Mouse (Mus musculus) c-Kit-positive CD71-positive TER-119-positive erythroid progenitor cells, embryonic 14.5 days (primary cell): ENCODE data around the gene Cped1.
"Not testable (repeated sequence)": the region's sequence is repeated elsewhere in the genome, so short reads cannot be mapped to it uniquely, and the experiment has no call there.

Experiments used
- DNase-seq: peaks from one replicate; pipeline ENCODE4 v3.0.0-alpha.2; 2013; ENCODE audit warnings: low spot score

Gene Cped1

DNA sequence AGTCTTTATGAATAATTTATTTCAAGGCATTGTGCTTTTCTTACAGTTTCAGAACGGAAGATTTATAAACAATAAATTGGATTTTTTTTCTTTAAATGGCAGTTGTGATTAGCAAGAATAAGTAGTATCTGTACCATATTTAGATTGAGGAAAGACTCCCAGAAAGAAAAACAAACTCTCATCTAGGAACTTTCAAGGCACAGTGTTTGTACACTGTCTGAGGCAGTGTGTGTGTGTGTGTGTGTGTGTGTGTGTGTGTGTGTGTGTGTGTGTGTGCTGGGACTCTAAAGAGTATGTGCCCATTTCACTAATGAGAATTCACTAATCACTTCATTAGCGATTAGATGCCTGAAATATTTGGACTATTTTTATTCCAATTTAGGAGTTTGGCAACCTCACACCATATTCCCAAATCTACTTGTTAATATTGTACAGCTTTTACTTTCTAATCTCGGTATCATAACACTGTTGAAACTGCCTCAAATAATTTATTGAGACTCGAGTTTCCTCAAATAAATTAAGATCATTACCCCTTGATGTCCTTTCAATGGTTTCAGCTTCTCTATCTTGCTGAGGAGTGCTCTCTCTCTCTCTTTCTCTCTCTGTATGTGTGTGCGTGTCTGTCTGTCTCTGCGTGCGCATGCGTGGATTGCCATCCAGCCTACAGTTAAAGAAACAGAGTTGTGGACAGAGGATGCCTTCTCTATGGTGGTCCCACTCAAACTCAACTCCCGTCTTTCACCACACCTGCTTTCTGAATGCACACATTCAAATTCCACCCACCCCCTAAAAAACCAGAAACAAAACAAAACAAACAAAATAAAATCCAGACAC is 41.3 kb downstream of the Cped1 start:
- DNase-seq = no peak

DNA sequence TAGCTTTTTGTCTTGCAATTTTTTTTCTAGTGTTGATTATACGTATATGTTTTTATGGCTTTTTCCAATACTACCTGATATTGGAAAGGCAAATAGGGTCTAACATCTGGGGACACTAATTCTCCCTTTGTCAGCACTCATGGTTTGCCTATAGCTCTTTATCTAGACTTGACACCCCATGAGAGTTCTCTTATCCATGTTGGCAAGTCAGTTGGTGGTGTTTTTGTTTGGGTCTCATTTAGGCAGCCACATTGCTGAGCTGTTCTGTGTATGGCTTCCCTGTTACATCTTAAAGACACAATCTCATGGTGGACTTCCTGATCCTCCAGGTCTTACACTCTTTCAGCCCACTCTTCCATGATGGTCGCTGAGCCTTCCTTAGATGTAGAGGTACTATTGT is 42.1 kb downstream of the Cped1 start:
- no peak for DNase-seq

DNA sequence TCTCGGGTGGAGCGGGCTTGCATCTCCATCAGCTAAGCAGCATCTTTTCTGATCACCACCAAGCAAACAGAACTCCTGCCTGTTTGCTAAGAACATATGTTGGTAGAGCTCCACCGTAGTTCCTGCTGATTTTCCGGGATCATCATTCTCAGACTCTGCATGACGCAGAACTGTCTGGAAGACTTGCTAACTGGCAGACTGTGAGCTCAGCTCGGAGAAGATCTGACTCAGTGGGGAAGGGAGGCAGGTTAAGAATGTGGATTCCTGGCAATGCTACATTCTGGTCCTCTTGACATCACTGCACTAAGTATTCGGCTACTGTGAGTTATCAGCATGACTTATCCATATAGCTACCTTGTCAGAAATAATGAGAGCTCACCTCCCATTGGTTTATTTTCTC is 44.7 kb downstream of the Cped1 start:
- DNase-seq = no peak

DNA sequence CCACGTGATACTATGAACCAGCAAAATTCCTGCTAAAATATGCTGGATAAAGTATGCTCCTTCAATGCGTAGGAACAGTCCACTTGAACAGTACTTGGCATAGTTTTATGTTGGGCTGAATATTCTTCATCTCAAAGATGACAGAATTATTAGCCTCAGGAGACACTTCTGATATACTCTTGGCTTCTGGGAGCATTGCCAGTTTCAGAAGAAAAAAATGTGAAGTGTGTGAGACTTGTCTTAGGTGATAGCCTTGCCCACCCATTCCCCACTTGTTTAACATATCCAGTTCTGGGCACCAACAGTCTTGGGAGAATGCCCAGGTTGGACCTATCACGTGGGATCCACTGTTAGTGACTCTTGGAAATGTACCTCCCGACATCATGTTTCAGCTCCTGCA is 47.5 kb downstream of the Cped1 start:
- no peak for DNase-seq

DNA sequence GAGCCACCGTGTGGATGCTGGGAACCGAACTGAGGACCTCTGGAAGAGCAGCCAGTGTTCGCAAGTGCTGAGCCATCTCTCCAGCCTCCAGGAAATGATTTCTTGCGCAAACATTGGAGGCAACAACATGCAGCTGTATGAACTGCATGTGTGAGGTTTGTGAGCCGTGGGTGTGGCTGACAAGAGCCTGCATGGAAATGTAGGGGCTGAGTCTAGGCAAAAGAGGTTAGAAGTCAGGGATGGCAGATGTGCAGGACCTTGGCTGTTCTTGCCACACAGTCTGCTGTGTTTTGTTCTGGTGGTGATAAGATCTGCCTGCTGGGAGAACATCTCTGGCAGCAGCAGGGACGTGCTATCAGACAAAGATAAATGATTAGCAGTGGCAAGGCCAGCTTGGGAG is 49.7 kb downstream of the Cped1 start:
- no peak for DNase-seq

DNA sequence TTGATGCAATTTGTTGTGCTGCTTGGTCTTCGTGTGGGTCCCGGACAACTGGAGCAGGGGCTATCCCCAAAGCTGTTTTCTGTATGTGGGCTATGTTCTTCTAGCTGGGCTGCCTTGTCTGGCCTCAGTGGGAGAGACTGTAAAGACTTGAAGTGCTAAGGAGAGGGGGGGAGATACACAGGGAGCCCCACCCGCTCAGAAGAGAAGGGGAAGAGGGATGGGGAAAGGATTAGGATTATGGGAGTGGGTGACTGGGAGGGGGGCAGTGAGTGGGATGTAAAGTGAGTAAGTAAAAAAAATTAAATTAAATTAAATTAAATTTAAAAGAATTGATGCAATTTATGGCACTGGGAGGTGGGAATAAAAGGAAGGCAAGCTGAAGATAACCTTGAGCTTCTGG is 50.2 kb downstream of the Cped1 start:
- no peak for DNase-seq

DNA sequence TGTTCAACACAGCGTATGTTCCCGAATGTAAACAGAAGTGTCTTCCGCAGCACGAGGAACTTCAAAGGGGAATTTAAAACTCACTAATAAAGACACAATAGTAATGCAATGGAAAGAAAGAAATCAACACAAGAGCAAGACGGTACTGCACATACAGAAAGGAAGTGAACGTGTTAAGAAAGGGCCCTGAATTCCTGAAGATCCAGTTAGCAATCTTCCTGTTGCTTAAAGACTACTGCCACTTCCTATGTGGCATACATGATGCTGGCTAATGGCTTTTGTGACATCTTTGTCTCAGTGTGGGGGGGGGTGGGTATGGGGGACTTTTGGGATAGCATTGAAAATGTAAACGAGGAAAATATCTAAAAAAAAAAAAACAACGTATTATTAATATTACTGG is 50.7 kb downstream of the Cped1 start:
- DNase-seq = no peak

DNA sequence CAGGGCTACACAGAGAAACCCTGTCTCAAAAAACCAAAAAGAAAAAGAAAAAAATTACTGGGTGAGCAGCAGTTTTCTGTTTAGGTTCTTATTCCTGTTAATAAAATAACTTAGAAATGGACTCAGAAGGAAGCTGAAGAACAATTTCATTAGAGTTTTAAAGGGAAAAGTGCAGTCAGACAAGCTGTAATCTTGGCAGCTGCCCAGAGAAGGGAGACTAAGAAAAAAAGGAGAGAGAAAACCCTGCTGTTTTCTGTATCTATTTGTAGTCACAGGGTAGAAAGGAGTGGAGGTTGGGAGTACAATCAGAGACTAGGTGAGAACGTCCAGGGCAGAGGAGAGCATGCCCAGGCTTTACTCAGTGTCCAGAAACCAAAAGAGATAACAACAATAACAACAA is 51.2 kb downstream of the Cped1 start:
- no peak for DNase-seq

DNA sequence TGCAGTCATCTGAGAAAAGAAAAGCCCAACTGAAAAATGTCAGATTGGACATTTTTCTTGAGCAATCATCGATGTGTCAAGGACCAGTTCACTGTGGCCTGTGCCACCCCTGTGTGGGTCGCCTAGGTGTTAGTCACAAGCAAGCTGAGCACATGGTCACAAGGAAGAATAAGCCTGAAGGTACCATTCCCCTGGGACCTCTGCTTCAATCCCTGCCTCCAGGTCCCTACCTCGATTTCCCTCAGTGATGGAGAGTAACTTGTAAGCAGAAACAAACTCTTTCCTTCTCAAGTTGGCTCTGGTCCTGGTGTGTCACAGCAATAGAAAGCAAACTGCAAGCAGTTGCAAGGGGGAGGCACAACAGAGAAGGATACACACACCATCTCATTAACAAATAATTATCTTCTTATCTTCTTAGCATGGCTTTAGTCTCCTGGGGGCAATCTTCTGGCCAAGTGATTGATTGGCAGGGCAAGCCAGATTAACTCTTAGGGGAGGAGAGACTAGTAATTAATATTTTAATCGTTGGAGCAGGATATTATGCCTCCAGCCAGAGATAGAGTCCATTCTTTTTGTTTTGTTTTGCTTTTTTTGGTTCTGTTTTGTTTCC is 51.8 kb downstream of the Cped1 start:
- DNase-seq = no peak

DNA sequence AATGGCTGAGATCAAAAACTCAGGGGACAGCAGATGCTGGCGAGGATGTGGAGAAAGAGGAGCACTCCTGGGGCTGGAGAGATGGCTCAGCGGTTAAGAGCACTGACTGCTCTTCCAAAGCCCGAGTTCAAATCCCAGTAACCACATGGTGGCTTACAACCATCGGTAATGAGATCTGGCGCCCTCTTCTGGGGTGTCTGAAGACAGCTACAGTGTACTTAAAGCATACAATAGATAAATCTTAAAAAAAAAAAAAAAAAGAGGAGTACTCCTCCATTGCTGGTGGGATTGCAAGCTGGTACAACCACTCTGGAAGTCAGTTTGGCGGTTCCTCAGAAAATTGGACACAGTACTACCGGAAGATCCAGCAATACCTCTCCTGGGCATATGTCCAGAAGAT is 54.0 kb downstream of the Cped1 start:
- DNase-seq = not testable (repeated sequence)

DNA sequence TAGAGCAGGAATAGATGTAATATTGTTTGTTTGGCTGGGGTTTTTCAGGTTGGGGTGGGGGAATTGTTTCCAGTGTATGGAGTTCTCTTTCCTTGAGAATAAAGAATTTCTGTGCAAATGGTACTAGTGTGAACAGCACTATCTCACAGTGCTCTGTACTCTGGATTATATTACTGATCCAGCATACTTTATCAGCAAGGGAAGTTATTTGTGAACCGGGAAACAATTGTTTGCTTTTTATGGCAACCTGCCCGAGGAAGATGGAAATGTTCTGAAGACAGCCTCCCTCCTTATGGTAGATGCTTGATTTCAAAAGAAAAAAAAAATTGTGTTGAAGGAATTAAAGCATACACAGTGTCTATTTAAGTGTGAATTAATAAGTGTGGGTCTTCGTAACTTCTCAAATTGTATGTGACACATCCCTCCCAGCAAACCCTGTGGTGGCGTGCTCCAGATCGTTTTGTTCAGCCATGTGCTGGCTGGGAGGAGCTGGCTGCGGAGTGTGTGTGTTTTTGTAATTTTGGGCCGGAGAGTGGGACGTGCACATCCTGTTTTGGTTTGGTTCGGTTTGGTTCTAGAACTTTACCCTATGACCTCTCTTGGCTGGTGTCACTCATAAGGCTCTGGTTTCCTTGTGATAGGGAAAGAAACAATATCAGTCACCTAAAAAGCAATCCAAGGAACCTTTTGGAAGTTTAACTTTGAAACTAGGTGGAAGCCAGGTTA is 59.3 kb downstream of the Cped1 start:
- DNase-seq = no peak

DNA sequence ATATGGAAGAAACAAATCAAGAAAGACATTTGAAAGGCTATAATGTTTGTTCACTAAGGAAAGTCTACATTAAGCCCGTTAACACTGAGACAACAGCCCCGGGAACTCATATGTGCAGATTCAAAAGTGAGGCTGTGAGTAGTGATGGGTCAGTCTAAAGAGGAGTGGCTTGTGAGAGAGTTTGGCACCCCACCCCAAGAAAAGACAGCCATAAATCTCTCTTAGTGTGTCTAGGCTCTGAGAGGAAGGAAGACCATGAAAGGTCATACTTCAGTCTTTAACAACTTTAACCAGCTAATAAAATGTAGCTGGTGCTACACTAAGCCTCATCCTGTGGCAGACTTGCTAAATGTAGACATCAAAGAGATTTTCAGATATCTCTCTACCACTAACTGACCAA is 61.4 kb downstream of the Cped1 start:
- DNase-seq = no peak

DNA sequence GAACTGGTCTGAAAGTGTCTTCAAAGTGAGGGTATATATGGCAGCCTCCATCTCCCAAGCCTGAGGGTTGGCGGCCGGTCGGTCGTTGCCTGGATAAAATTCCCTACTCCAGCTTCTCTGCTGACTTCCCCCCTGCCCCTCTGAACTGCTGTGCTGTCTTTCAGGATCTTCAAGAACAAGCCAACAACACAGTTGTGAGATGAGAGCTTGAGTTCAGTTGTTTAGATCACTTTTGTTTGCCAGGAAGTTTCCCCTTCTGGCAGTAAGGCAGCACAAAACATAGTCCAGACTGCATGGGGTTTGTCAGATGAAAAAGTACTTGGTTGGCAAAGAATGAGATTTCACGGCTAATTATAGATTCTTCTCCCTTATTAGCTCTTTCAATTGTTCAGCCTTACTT is 63.4 kb downstream of the Cped1 start:
- DNase-seq = no peak

DNA sequence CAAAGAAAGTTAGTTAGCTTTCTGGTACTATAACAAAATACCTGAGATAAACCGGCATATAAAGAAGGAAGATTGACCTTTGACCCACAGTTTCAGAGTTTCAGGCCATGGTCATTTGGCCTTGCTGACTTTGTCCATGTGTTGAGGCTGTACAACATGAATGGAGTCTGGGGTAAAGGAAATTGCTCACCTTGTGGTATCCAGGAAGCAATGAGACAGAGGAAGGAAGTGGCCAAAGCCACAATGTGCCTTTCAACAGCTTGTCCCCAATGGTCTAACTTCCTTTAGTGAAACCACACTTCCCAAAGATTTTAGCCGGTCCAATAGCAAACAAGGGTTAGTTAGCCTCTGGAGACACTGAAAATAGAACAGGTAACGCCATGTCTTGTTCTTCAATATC is 65.8 kb downstream of the Cped1 start:
- DNase-seq = no peak

DNA sequence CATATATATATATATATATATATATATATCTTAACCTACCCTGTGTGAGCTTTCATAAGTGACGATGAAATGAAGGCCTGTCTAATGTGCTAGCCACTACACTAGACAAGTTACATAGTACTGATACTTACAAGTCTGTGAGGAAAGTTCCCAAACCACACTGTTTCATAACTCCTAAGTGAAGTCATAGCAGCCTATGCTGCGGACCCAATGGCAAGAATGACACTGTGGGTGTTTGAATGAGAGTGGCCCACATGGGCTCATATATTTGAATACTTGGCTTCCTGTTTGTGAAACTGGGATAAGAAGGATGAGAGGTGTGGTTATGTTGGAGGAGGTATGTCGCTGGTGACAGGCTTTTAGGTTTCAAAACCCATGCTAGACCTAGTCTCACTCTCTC is 67.3 kb downstream of the Cped1 start:
- DNase-seq = no peak

DNA sequence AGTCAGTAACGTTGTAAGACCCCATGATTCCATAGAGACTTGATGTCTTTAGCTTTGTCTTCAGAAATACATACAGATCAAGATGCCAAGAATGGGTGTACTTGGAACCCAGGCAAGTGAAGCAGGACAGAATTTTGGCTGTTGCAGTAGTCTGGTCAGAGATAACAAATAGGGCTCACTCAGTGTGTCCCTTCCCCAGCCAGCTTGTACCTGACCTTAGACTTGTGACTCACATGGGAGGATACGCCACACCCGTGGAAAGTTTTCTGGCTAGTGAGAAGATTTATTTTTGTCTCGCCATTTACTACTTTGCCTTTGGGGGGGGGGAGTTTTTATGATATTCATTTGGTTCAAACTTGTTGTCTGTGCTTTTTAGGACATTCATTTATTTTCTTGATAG is 78.6 kb downstream of the Cped1 start:
- no peak for DNase-seq

DNA sequence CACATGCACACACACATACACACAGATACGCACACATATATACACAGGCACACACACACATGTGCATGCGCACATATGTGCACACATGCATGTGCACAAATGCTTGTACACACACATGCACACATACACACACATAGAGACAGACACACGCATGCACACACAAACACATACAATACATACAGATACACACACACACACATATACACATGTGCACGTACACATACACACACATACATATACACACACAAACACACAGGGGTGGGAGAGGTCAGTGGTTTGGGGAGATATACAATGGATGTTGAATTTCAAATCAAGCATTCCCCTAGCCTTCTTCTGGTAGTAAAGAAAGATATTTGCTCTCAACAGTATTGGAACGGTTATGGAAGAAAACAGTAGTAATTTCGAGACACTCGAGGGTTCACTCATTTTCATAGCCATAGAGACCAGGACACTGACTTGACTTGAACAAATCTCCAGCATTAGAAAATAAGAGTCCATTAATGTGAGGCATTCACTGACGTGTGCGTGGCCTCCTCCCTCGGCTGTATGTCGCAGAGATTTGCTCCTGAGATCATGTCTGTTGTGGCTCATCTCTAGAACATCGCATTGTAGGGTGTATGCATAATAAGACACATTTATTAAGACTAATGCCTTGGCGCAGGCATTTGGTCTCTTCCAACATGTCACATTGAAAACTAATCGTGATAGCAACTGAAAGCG is 85.0 kb downstream of the Cped1 start:
- no peak for DNase-seq

DNA sequence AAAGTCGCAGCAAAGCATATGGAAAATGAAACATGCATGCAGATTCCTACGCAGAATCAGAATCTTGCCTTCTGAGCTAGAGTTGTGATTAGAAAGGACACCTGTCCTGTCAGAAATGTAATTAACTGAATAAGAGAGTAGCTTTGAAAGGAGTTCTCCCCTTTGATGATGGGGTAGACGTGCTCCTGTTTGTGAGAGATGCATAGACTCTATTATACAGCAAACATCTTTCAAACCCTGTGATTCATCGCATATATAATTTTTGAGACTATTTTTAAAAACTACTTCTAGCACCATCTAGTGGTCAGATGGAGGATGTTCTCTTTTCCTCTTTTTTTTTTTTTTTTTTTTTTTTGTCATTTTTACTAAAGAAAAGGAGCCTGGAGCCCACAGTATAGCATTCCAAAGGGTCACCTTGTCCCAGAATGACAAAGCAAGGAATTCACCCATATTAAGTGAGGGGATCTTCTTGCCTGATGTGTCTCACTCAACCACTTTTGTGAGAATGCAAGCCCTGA is 85.7 kb downstream of the Cped1 start:
- DNase-seq = no peak

DNA sequence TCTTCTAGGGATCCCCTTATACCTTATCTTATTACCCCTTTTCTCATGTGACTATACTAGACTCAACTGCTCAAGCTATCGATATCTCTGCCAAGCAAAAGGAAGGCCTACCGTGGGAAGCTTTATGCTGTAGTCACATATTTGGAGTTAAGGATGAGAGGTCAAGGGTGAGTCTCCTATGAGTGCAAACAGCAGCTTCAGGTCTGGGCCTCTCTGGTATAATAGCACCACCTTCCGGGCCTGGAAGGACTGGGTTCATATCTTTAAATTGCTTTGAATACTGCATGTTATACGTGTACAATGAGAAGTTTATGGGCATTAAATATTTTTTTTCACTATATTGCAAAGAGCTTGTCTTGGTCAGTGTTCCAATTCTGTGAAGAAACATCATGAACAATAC is 87.0 kb downstream of the Cped1 start:
- no peak for DNase-seq

DNA sequence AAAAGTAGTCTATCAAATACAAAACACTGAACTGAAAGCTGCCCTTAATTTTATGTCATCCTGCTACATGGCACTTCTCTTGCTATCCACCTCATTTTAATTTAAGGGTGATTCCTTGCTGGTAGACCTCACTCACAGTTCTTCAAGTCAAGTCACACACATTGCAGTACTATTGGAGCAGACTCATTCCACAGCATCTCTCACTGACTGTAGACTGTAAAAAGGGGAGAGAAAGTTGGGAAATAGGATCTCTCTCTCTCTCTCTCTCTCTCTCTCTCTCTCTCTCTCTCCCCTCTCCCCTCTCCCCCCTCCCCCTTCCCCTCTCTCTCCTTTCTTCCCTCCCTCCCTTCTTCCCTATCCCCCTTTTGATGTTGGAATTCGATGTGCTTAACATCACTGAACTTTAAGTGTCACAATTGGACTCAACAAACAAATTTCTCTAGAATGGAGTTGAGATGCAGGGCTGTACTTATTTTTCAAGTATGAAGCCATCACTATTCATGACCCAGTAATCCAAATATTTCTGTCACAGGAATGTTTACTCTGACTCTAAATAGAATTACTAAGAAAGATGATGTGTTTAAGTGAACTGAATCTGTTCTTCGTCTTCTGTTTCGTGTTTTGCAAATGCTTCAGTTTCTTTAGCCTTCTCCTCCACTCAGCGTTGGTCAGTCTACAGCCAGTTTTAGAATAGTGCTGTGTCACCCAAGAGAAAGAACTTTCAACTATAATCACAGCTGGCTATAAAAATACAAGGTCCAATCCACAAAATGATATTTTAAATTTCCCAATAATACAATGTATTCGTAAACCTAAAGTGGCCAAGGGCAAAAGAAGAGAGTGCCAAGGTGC is 88.7 kb downstream of the Cped1 start:
- DNase-seq = no peak

DNA sequence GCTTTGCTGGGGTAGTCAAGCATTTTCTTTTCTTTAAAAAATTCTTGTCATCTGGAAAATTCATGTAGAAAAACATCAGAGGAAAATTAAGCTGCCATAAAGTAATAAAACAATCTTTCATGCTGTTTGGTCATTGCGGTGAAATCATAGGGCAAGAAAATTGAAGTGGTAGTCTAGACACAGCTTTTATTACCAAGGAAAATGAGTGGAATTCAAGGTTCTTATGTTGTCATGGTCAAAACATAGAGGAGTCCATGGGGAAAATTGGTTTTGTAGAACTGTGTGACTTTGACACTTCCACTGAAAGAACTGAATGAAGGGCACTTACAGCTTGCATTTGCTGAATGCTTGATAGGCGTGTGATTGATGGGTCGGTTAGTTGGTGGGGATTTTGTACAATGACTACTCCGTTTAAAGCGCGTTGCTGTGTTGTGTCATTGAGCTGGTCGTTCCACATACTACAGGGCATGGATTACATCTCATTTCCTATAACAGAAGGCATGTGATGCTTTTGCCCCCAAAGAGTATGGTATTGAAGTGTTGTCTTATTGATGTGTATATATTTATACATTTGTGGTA is 93.1 kb downstream of the Cped1 start:
- DNase-seq = no peak
